Mouse (Mus musculus): ENCODE measurements around the gene Chml.

DNA sequence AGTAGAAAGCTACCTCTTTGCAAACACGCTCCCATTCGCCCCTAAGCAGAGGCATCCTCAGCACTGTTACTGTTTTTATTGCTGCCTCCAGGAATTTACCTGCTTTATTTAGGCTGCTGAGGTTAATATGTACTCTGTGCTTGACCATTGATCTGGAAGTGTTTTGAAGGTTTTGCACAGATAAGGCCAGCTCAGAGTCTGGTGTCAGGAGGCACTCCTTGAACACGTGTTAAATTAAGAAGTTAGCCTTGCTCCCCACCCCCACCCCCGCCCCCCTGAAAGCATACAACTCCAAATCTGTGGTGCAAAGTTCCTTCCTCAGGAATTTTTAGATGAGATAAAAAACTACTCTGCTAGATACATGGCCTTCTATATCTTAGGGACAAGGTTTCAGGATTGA is 8.4 kb upstream of the Chml start:
- TF ChIP-seq MAX (IDR thresholded peaks at IDR 0.05; ENCODE audit: low read depth), result no peak
- TF ChIP-seq USF1 (IDR thresholded peaks at IDR 0.05; ENCODE audit: low read depth), result no peak
- no peak for TF ChIP-seq POLR2A (IDR thresholded peaks at IDR 0.05; ENCODE audit: insufficient read length, low read depth)
- TF ChIP-seq SRF (IDR thresholded peaks at IDR 0.05; ENCODE audit: control insufficient read depth, insufficient read length, low read depth), result no peak
- TF ChIP-seq TCF3 (IDR thresholded peaks at IDR 0.05; ENCODE audit: insufficient read length, low read depth), result no peak
- TF ChIP-seq POLR2AphosphoS2 (IDR thresholded peaks at IDR 0.05; ENCODE audit: insufficient read length, low read depth), result no peak
